Mouse (Mus musculus): ENCODE data around the gene B4galt5.

B4galt5 gene

DNA sequence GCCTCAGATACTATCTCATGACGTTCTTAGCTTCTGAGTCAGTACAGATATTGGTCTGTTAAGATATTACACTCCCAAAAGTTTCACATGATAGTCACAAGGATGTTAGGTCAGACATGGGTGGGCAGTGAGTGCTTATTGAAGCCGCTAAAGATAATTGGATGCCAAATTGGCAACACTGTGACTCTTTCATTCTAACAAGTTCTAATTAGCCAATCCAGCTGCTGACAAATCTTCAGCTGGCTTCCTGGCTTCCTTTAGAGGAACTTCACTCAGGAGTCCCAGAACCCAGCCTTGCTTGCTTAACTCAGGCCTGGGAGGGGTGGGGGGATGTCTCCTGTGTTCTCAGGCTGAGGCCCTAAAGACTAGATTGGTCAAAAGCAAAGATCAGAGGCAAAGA, 9.5 kb upstream of the B4galt5 start:
- no peak for DNase-seq (ENCODE audit: low spot score)

GRCm38 (mm10) chr2:167356885-167357284, 7.9 kb upstream of the B4galt5 start:
- DNase-seq (ENCODE audit: low spot score) = no peak

- no peak for DNase-seq (ENCODE audit: low spot score)
These were observed 5.7 kb upstream of the B4galt5 start for GRCm38 (mm10) chr2:167354611-167355165.

- DNase-seq (ENCODE audit: low spot score) = no peak
These were observed 5.1 kb upstream of the B4galt5 start for GRCm38 (mm10) chr2:167354046-167354445.

DNA sequence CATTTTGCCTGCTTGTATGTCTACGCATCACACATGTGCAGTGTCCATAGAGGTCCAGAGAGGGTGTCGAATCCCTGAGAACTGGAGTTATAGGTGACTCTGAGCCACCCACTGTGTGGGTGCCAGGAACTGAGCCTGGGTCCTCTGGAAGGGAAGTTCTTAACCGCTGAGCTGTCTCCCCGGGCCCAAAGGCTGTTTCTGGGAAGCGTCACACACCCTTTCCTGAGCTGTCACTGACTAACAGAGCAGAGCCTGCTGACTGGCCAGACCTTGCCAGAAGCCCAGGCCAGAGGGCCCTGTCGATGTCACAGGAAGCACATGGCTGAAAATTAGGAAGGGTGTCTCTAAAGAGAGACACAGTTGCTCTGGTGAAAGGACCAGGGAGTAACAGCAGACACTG, 3.5 kb upstream of the B4galt5 start:
- DNase-seq (ENCODE audit: low spot score) = no peak

DNA sequence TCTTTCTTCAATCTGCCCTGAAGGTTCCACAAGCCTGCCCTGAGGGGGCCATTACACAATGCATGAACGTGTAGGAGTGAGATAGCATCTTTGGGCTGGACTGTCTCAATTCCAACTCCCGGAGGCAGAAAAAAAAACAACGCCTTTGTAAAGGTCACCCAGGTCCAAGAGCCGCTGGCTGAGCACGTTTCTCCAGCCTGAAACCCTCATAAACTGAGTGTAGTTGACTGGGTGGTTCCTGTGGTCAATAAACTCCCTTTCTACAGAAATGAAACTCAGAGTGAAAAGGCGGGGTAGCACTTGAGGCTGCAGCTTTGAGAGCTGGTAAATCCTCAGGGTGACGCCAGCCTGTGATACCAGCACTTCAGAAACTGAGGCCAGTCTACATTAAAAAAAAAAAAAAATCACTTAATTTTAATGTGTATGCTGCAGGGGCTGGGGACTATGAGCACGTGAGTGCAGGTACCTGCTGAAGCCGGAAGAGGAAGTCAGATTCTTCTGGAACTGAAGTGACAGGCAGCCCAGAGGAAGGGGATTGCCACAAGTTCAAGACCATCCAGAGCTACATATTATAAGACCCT, 2.5 kb upstream of the B4galt5 start:
- no peak for DNase-seq (ENCODE audit: low spot score)

DNA sequence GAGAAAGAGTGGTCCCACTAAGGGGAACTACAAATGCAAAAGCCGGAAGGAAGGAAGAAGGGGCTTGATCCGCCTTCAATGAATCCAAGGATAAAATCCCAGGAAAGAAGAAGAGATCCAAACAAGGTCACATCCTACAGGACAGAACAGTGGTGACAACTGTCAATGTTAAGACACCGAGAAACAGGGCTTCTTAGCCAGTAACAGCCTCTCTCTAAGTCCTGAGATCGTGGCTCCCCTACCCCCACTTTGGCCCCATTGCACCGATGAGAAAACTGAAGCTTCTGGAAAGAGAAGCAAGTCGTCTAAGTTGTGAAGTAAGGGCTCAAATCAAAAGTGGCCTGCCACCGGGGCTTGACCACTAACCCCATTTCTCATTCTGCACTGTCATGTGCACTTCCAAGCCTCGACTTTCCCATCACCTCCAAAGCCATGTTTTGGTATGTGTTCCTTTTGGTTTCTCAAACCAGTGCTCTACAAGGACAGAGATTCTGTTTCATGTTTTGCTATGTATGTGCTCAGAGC, 1.2 kb upstream of the B4galt5 start:
- no peak for DNase-seq (ENCODE audit: low spot score)

DNA sequence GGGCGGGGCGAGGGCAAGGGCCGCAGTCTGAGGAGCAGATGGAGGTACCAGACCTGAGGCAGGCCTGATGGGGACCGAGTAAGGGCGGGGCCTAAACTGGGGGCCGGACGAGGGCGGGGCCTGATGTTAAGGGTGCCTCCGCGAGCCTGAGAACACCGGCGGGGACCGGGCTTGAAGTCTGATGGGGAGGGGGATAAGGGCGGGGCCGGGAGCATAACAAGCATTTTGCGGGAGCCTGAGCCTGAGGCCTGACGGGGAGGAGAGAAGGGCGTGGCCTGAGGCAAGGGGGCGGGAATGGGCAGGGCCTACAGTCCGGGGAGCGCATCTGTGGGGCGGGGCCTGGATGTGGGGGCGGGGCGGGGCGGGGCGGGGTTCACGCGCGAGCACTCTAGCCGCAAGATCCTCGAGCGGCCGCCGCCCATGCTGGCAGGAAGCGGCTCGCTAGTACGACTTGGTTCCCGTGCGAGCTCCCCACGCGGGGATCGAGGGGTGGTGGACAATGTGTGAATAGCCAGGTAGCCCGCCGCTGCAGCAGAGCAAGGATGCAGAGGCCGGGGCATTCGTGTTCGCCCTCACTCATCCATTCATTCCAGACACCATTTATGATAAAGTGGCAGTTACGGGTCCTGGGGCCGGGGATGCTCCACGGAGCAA, 427 bp upstream of the B4galt5 start:
- DNase-seq (ENCODE audit: low spot score) = peak; percentile 88

DNA sequence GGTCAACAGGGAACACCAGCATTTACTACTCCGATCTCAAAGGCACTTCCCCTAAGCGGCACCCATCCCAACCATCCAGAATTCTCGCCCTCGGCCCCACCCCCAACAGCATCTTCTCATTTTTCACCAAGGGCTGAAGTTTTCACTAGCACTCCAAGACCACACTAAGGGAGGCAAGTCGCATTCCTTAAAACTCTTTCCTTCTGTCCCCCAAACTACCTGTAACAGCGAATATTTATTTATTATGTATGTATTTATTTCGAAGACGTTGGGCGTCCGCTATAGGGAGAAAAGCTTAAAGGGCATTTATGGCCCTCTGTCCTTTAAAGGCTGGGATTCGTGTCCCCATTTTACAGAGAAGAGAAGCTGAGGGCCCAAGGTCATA, 1.0 kb downstream of the B4galt5 start:
- DNase-seq (ENCODE audit: low spot score) = no peak

GRCm38 (mm10) chr2:167347361-167347760, 1.6 kb downstream of the B4galt5 start:
- DNase-seq (ENCODE audit: low spot score) = no peak

DNA sequence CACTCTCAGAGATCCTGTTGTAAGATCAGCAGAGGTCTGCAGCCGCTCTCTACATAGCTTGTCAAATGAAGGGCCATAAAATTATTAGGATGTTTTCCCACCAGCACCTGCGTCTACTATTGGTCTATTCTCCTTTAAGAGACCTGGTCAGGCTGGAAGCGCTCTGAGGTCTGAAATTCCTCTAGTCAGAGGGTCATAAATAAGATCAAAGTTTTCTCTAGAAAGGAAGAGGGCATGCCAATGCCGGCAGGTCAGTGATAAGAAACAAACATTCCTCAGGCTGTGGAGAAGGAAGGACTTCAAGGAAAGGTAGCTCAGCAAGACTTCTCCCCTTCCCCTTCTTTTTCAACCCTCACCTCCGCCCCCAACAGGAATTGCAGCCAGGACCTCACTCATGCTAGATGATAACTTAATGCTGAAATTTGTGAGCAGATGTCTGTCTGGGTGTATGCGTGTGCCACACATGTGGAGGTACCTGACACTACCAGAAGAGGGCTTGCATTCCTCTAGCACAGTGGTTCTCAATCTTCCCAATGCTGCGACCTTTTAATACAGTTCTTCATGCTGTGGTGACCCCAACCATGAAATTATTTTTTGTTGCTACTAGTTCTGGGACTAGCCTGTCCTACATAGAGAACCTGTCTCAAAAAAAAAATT, 3.3 kb downstream of the B4galt5 start:
- DNase-seq (ENCODE audit: low spot score) = no peak

GRCm38 (mm10) chr2:167344871-167345507, 4.0 kb downstream of the B4galt5 start:
- DNase-seq (ENCODE audit: low spot score) = no peak

- DNase-seq (ENCODE audit: low spot score) = no peak
These were observed 5.4 kb downstream of the B4galt5 start for GRCm38 (mm10) chr2:167343369-167344140.

DNA sequence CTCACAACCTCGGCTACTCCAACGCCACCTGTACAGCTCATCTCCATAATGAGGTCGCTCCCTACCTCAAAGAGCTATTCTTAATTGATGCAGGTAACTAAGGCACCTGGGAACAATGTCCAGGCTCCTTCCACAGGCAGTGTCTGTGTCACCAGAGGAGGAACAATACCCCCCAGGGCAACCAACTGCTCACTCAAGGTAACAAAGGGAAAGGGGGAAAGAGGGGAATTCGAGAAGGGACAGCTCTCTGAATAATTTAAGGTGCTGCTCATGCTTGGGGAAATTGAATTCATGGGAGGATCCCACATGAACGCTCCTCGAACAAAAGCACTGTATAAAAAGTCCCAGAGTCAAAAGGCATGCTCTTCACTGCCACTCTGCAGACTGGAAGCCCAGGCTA, 6.1 kb downstream of the B4galt5 start:
- DNase-seq (ENCODE audit: low spot score) = no peak

DNA sequence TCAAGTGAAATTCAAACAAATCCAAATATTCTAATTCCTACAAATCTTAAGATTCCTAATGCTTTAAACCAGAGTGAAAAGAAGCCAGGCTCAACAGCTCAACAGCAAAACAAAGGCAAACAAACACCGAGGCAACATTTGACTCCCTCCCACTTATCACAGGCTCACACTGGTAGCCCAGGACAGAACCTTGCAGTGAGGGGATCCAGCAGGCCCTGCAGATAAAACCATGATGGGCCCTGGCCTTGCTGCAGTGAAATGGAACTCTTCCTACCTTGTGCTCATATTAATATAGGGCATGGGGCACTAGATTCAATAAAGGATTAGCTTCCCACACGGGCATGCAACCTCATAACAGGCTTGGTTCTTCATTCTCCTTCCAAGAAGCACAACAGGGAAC, 11.4 kb downstream of the B4galt5 start:
- no peak for DNase-seq (ENCODE audit: low spot score)

- DNase-seq (ENCODE audit: low spot score) = no peak
These were observed 11.8 kb downstream of the B4galt5 start for GRCm38 (mm10) chr2:167337214-167337512.

DNA sequence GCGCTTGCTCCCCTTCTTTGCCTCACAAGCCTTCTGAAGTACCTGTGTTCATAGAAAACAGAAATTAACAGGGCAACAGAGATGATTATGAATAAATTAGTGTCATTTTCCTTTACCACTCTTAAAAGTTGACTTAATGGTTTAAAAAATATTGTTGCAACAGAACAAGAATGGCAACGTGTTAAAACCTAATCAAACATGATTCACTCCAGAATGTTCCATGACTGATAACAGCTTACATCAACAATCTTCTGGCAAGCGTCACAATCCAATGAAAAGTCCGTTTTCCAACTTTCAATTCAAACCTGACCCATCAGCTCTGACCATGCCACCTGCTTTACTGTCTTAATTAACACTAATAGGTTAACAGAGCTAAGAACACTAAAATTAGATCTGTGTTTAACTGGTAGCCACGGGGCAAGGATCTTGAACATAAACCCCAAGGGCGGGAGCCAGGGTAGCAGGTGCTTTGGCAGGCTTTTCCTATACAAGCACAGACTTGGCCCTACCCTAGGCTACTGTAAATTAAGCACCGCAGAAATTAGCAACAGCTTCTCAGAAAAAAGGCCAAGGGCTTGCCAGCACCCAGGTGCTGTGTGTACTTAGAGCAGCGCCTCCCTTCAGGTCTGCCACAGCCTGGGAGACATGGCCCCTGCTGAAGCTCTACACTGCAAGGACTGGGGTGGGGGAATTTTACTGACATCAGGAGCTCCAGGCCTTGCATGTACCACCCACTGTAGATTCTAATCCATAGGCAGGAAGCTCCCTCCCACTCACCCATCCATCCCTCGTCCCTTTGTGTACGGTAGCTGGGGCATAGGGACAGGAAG, 12.4 kb downstream of the B4galt5 start:
- no peak for DNase-seq (ENCODE audit: low spot score)

- DNase-seq (ENCODE audit: low spot score) = no peak
These were observed 13.9 kb downstream of the B4galt5 start for GRCm38 (mm10) chr2:167335066-167335465.

DNA sequence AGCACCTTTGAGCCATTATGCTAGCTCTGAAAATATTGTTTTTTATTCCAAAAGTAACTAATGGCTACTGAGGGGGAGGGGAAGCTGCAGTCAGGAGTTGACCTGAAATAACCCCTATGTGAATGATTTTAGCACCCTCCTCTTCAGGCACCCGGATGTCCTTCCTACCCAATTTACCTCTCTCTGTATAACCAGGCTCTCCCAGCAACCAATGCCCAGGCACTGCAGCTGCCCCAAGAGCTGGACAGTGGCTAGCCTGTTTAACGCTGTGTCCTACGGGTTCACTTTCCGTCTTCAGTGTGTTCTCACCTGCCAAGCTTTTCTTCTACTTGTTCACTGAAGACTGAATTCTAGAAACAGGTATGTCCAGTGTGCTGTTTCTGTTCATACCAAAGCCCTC, 14.7 kb downstream of the B4galt5 start:
- DNase-seq (ENCODE audit: low spot score) = no peak

GRCm38 (mm10) chr2:167333450-167333849, 15.5 kb downstream of the B4galt5 start:
- DNase-seq (ENCODE audit: low spot score) = no peak

GRCm38 (mm10) chr2:167332336-167332987, 16.5 kb downstream of the B4galt5 start:
- no peak for DNase-seq (ENCODE audit: low spot score)

All from ovary, postnatal 14 days (tissue).